Mouse (Mus musculus): ENCODE results near the gene Dpp6.

- no peak for TF ChIP-seq CTCF (IDR thresholded peaks at IDR 0.05; ENCODE audit: low read depth)
- no peak for TF ChIP-seq EP300 (optimal IDR thresholded peaks at IDR 0.05)
These were observed 862.1 kb downstream of the Dpp6 start for GRCm38 (mm10) chr5:27679151-27679550.
